Mouse (Mus musculus) liver, embryonic 12.5 days (tissue): ENCODE results near the gene Psap. TPM values are rescaled to one million over a fixed set of nuclear protein-coding genes. Genes with fewer than 3 reads are reported as not detected.

Experiments
- ATAC-seq: fragments of 200-750 bp; cut with Nextera tagmentation; 2 replicates; pipeline ENCODE4 v1.8.0; 2017; ENCODE audit warnings: moderate number of reproducible peaks, mild to moderate bottlenecking, moderate library complexity
- H3K27ac ChIP-seq: fragments of 300-500 bp; sonication (generic); 2 replicates; pipeline ENCODE4 v1.5.1; 2016; ENCODE audit warnings: mild to moderate bottlenecking
- H3K27me3 ChIP-seq: fragments of 300-500 bp; sonication (generic); replicated peaks from 2 replicates; pipeline ENCODE4 v1.6.1; 2016; ENCODE audit warnings: mild to moderate bottlenecking, moderate library complexity
- H3K36me3 ChIP-seq: fragments of 300-500 bp; sonication (generic); 2 replicates; pipeline ENCODE4 v1.6.1; 2016; ENCODE audit warnings: mild to moderate bottlenecking, moderate library complexity
- H3K4me1 ChIP-seq: fragments of 300-500 bp; sonication (generic); 2 replicates; pipeline ENCODE4 v1.6.1; 2016
- H3K4me2 ChIP-seq: fragments of 300-500 bp; sonication (generic); 2 replicates; pipeline ENCODE4 v1.6.1; 2016; ENCODE audit warnings: mild to moderate bottlenecking, moderate library complexity
- H3K4me3 ChIP-seq: fragments of 300-500 bp; sonication (generic); 2 replicates; pipeline ENCODE4 v1.5.1; 2016; ENCODE audit warnings: mild to moderate bottlenecking, moderate library complexity
- H3K9ac ChIP-seq: fragments of 300-500 bp; sonication (generic); 2 replicates; pipeline ENCODE4 v1.6.1; 2016; ENCODE audit warnings: mild to moderate bottlenecking, moderate library complexity
- H3K9me3 ChIP-seq: fragments of 300-500 bp; sonication (generic); replicated peaks from 2 replicates; pipeline ENCODE4 v1.6.1; 2016; ENCODE audit warnings: mild to moderate bottlenecking, moderate library complexity
- WGBS: fragments of 180-500 bp; shearing (Covaris S2); methylation state at CpG from one replicate; pipeline ENCODE4 v1.1.7; 2016; ENCODE audit not compliant: insufficient replicate concordance; 5-methylcytosine and 5-hydroxymethylcytosine counted together
- polyA plus RNA-seq: library from polyadenylated mRNA; unstranded; fragments of >200 nt; fragmentation: Nextera tagmentation; extraction: Ambion mirVana; gene quantifications from 2 replicates; pipeline ENCODE4 v1.2.1, GENCODE M21; 2016

Gene Psap
- polyA plus RNA-seq, 1 experiment from 2014 or later: 42.9 TPM

GRCm38 (mm10) chr10:60292209-60292608, 14.8 kb downstream of the Psap start:
- WGBS: 33% methylated on average over 8 of the region's 8 CpGs
- Histone ChIP-seq H3K36me3 (peaks cover 57% of the 10 kb centered on the region), H3K4me1 (peaks cover 50% of the 10 kb centered on the region)

GRCm38 (mm10) chr10:60294621-60295020, 17.2 kb downstream of the Psap start:
- peaks cover 29% of the 10 kb centered on the region for H3K4me1 ChIP-seq
- no peak overlapping the region for H3K9ac ChIP-seq
- no peak overlapping the region for H3K27ac ChIP-seq
- ATAC-seq: no peak
- H3K27me3 ChIP-seq: no peaks in the 10 kb centered on the region
- WGBS: 81% methylated on average over 7 of the region's 7 CpGs
- peaks cover 78% of the 10 kb centered on the region for H3K36me3 ChIP-seq
- H3K4me3 ChIP-seq: no peak overlapping the region
- no peaks in the 10 kb centered on the region for H3K9me3 ChIP-seq
- H3K4me2 ChIP-seq: no peak overlapping the region

More at GRCm38 (mm10) chr10:60292209-60292608, 14.8 kb downstream of the Psap start:
- H3K4me2 ChIP-seq: peak overlapping the region; percentile 12; the same call in 1 of the 2 replicates
- H3K27me3 ChIP-seq: no peaks in the 10 kb centered on the region
- H3K9ac ChIP-seq: no peak overlapping the region
- no peak overlapping the region for H3K27ac ChIP-seq
- ATAC-seq: no peak
- no peak overlapping the region for H3K4me3 ChIP-seq
- H3K9me3 ChIP-seq: no peaks in the 10 kb centered on the region

- no peaks in the 10 kb centered on the region for H3K9me3 ChIP-seq
- 38% methylated on average over 3 of the region's 3 CpGs for WGBS
- ATAC-seq: no peak
- H3K4me1 ChIP-seq: peaks cover 22% of the 10 kb centered on the region
- no peaks in the 10 kb centered on the region for H3K27me3 ChIP-seq
- no peak overlapping the region for H3K27ac ChIP-seq
- H3K4me3 ChIP-seq: no peak overlapping the region
- peaks cover 86% of the 10 kb centered on the region for H3K36me3 ChIP-seq
- H3K9ac ChIP-seq: no peak overlapping the region
- H3K4me2 ChIP-seq: no peak overlapping the region
Measured at GRCm38 (mm10) chr10:60295356-60295755, 17.9 kb downstream of the Psap start.

GRCm38 (mm10) chr10:60296027-60296426, 18.6 kb downstream of the Psap start:
- no peak overlapping the region for H3K4me3 ChIP-seq
- H3K4me1 ChIP-seq: peaks cover 15% of the 10 kb centered on the region
- H3K27ac ChIP-seq: no peak overlapping the region
- peaks cover 92% of the 10 kb centered on the region for H3K36me3 ChIP-seq
- no peaks in the 10 kb centered on the region for H3K9me3 ChIP-seq
- H3K9ac ChIP-seq: no peak overlapping the region
- ATAC-seq: no peak
- WGBS: 85% methylated on average over 9 of the region's 9 CpGs
- H3K27me3 ChIP-seq: no peaks in the 10 kb centered on the region
- H3K4me2 ChIP-seq: no peak overlapping the region

GRCm38 (mm10) chr10:60299636-60300035, 22.2 kb downstream of the Psap start:
- no peak overlapping the region for H3K27ac ChIP-seq
- no peak overlapping the region for H3K4me3 ChIP-seq
- no peak overlapping the region for H3K9ac ChIP-seq
- peaks cover 85% of the 10 kb centered on the region for H3K36me3 ChIP-seq
- no peaks in the 10 kb centered on the region for H3K27me3 ChIP-seq
- H3K9me3 ChIP-seq: no peaks in the 10 kb centered on the region
- no peaks in the 10 kb centered on the region for H3K4me1 ChIP-seq
- WGBS: 95% methylated on average over 12 of the region's 12 CpGs
- no peak overlapping the region for H3K4me2 ChIP-seq
- no peak for ATAC-seq

GRCm38 (mm10) chr10:60303419-60303818, 26.0 kb downstream of the Psap start:
- Histone ChIP-seq H3K36me3 (peaks cover 53% of the 10 kb centered on the region), H3K27me3 (no peaks in the 10 kb centered on the region), H3K27ac (no peak overlapping the region), H3K4me2 (no peak overlapping the region), H3K4me1 (no peaks in the 10 kb centered on the region), H3K4me3 (no peak overlapping the region), H3K9ac (no peak overlapping the region), H3K9me3 (no peaks in the 10 kb centered on the region)
- no peak for ATAC-seq
- WGBS: 86% methylated on average over 17 of the region's 17 CpGs

- 54% methylated on average over 15 of the region's 15 CpGs for WGBS
- Histone ChIP-seq H3K9ac (no peak overlapping the region), H3K27me3 (no peaks in the 10 kb centered on the region), H3K4me2 (no peak overlapping the region), H3K36me3 (peaks cover 36% of the 10 kb centered on the region), H3K9me3 (no peaks in the 10 kb centered on the region), H3K27ac (no peak overlapping the region), H3K4me3 (no peak overlapping the region), H3K4me1 (no peaks in the 10 kb centered on the region)
- peak; percentile 42 for ATAC-seq
Measured at GRCm38 (mm10) chr10:60304854-60305628, 27.6 kb downstream of the Psap start.

- H3K9me3 ChIP-seq: no peaks in the 10 kb centered on the region
- no peaks in the 10 kb centered on the region for H3K36me3 ChIP-seq
- no peak overlapping the region for H3K4me2 ChIP-seq
- 80% methylated on average over 13 of the region's 13 CpGs for WGBS
- no peak overlapping the region for H3K27ac ChIP-seq
- H3K27me3 ChIP-seq: no peaks in the 10 kb centered on the region
- H3K4me1 ChIP-seq: no peaks in the 10 kb centered on the region
- no peak for ATAC-seq
- no peak overlapping the region for H3K4me3 ChIP-seq
- no peak overlapping the region for H3K9ac ChIP-seq
Measured at GRCm38 (mm10) chr10:60310629-60311028, 33.2 kb downstream of the Psap start.

- Histone ChIP-seq H3K4me1 (no peaks in the 10 kb centered on the region), H3K36me3 (no peaks in the 10 kb centered on the region), H3K9ac (no peak overlapping the region), H3K9me3 (no peaks in the 10 kb centered on the region), H3K27ac (no peak overlapping the region), H3K4me3 (no peak overlapping the region), H3K4me2 (no peak overlapping the region), H3K27me3 (no peaks in the 10 kb centered on the region)
- ATAC-seq: no peak
- 70% methylated on average over 5 of the region's 5 CpGs for WGBS
Measured at GRCm38 (mm10) chr10:60313606-60314005, 36.2 kb downstream of the Psap start.

- Histone ChIP-seq H3K9me3 (no peaks in the 10 kb centered on the region), H3K9ac (no peak overlapping the region), H3K4me2 (no peak overlapping the region), H3K27ac (no peak overlapping the region), H3K27me3 (no peaks in the 10 kb centered on the region), H3K4me1 (no peaks in the 10 kb centered on the region), H3K4me3 (no peak overlapping the region), H3K36me3 (no peaks in the 10 kb centered on the region)
- ATAC-seq: no peak
- 63% methylated on average over 4 of the region's 4 CpGs for WGBS
Measured at GRCm38 (mm10) chr10:60316166-60316565, 38.7 kb downstream of the Psap start.

GRCm38 (mm10) chr10:60328963-60329650, 51.7 kb downstream of the Psap start:
- peaks cover 31% of the 10 kb centered on the region for H3K4me1 ChIP-seq
- H3K4me3 ChIP-seq: no peak overlapping the region
- H3K27me3 ChIP-seq: no peaks in the 10 kb centered on the region; the same call in 1 of the 2 replicates
- no peaks in the 10 kb centered on the region for H3K36me3 ChIP-seq
- no peak overlapping the region for H3K9ac ChIP-seq
- no peak for ATAC-seq
- no peak overlapping the region for H3K27ac ChIP-seq
- WGBS: 67% methylated on average over 11 of the region's 11 CpGs
- no peaks in the 10 kb centered on the region for H3K9me3 ChIP-seq
- H3K4me2 ChIP-seq: no peak overlapping the region

GRCm38 (mm10) chr10:60334583-60334982, 57.2 kb downstream of the Psap start:
- Histone ChIP-seq H3K9me3 (no peaks in the 10 kb centered on the region), H3K36me3 (no peaks in the 10 kb centered on the region), H3K4me3 (no peak overlapping the region), H3K27ac (no peak overlapping the region), H3K4me2 (no peak overlapping the region), H3K9ac (no peak overlapping the region), H3K27me3 (no peaks in the 10 kb centered on the region; the same call in 1 of the 2 replicates), H3K4me1 (peaks cover 23% of the 10 kb centered on the region)
- no peak for ATAC-seq
- 41% methylated on average over 7 of the region's 7 CpGs for WGBS
